Mouse (Mus musculus): ENCODE measurements around the gene Syn3. TPM values are rescaled to one million over a fixed set of nuclear protein-coding genes. Genes with fewer than 3 reads are reported as not detected.

The Syn3 gene
- polyA plus RNA-seq, 1 experiment from 2014 or later = 1.3 TPM

DNA sequence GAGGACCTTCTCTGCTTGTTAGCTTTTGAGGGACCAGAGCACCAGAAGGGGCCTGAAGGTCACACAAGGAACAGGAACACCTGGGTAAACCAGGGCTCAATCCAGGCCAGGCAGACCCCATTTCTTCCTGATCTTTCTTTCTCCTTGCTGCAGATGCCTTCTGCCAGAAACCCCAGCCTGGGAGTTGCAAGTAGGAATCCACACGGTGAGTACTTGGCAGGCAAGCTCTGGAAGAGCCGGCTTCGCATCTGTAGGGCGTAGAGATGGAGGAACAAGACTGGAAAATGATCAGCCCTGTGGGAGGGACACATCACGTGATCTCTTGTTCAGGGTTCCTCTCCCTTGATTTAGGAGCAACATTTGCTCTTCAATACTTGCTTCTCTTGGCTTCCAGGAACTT lies 310.8 kb downstream of the Syn3 start:
- no peaks in the 10 kb centered on the region for H3K27me3 ChIP-seq (ENCODE audit: control insufficient read depth, insufficient read depth, low read length)
- DNase-seq (ENCODE audit: low spot score) = no peak
- no peak overlapping the region for H3K4me2 ChIP-seq (replicated peaks; ENCODE audit: low read depth)
- no peaks in the 10 kb centered on the region for H3K4me1 ChIP-seq (replicated peaks; ENCODE audit: control insufficient read depth, insufficient read depth)
- WGBS = 72% methylated on average over 5 of the region's 5 CpGs
- H3K36me3 ChIP-seq (ENCODE audit: control insufficient read depth, insufficient read depth, low read length) = no peaks in the 10 kb centered on the region
- ATAC-seq (ENCODE audit: low FRiP score, low TSS enrichment) = no peak
- no peaks in the 10 kb centered on the region for H3K9me3 ChIP-seq (ENCODE audit: control insufficient read depth, low read length)
- H3K4me3 ChIP-seq (ENCODE audit: low read depth, low read length) = no peak overlapping the region
- no peak overlapping the region for H3K27ac ChIP-seq (replicated peaks)
- H3K9ac ChIP-seq (ENCODE audit: low read length) = no peak overlapping the region
- TF ChIP-seq EP300 (optimal IDR thresholded peaks at IDR 0.05) (no peak), CTCF (IDR thresholded peaks at IDR 0.05; ENCODE audit: low read depth) (no peak)

DNA sequence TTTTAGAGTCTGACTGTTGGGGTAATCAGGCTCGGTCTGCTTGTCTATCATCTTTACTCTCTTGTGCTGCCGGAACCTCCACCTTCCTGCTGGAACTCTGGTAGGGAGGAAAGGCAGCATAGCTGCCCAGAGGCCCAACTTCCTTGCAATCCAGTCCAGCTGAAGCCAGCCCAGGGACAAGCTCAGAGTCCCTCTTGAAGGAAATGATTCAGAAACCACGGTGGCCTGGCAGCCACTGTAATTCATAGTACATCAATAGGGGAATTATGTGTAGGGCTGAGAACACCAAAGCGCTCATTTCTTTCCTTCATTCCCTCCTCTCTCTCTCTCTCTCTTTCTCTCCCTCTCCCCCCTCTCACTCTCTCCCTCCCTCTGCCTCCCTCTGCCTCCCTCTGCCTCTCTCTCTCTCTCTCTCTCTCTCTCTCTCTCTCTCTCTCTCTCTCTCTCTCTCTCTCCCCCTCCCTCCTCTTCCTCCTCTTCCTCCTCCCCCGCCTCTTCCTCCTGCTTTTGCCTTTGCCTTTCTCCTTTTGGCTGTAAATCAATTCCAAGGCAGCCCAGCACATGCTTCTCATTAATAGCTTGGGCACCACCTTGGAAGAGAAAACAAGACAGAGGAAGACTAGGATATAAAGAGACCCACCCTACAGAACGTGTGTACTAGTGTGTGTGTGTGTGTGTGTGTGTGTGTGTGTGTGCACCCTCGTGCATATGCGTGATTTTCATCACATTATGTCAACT lies 315.4 kb downstream of the Syn3 start:
- DNase-seq (ENCODE audit: low spot score) (no peak), ATAC-seq (ENCODE audit: low FRiP score, low TSS enrichment) (no peak)
- TF ChIP-seq CTCF (IDR thresholded peaks at IDR 0.05; ENCODE audit: low read depth) (no peak), EP300 (optimal IDR thresholded peaks at IDR 0.05) (no peak)
- 71% methylated on average over 8 of the region's 8 CpGs for WGBS
- H3K9ac ChIP-seq (ENCODE audit: low read length) = no peak overlapping the region
- H3K27ac ChIP-seq (replicated peaks) = no peak overlapping the region
- no peak overlapping the region for H3K4me2 ChIP-seq (replicated peaks; ENCODE audit: low read depth)
- no peaks in the 10 kb centered on the region for H3K27me3 ChIP-seq (ENCODE audit: control insufficient read depth, insufficient read depth, low read length)
- H3K36me3 ChIP-seq (ENCODE audit: control insufficient read depth, insufficient read depth, low read length) = no peaks in the 10 kb centered on the region
- no peak overlapping the region for H3K4me3 ChIP-seq (ENCODE audit: low read depth, low read length)
- no peaks in the 10 kb centered on the region for H3K4me1 ChIP-seq (replicated peaks; ENCODE audit: control insufficient read depth, insufficient read depth)
- H3K9me3 ChIP-seq (ENCODE audit: control insufficient read depth, low read length) = no peaks in the 10 kb centered on the region

GRCm38 (mm10) chr10:86182183-86182805 lies 316.4 kb downstream of the Syn3 start:
- Histone ChIP-seq H3K27me3 (ENCODE audit: control insufficient read depth, insufficient read depth, low read length) (no peaks in the 10 kb centered on the region), H3K4me3 (ENCODE audit: low read depth, low read length) (no peak overlapping the region), H3K4me2 (replicated peaks; ENCODE audit: low read depth) (no peak overlapping the region), H3K9ac (ENCODE audit: low read length) (no peak overlapping the region), H3K9me3 (ENCODE audit: control insufficient read depth, low read length) (no peaks in the 10 kb centered on the region), H3K27ac (replicated peaks) (no peak overlapping the region), H3K36me3 (ENCODE audit: control insufficient read depth, insufficient read depth, low read length) (no peaks in the 10 kb centered on the region), H3K4me1 (replicated peaks; ENCODE audit: control insufficient read depth, insufficient read depth) (no peaks in the 10 kb centered on the region)
- 48% methylated on average over 3 of the region's 3 CpGs for WGBS
- peak; percentile 71 for DNase-seq (ENCODE audit: low spot score)
- no peak for TF ChIP-seq EP300 (optimal IDR thresholded peaks at IDR 0.05)
- TF ChIP-seq CTCF (IDR thresholded peaks at IDR 0.05; ENCODE audit: low read depth) = peak; percentile 84
- ATAC-seq (ENCODE audit: low FRiP score, low TSS enrichment) = no peak

DNA sequence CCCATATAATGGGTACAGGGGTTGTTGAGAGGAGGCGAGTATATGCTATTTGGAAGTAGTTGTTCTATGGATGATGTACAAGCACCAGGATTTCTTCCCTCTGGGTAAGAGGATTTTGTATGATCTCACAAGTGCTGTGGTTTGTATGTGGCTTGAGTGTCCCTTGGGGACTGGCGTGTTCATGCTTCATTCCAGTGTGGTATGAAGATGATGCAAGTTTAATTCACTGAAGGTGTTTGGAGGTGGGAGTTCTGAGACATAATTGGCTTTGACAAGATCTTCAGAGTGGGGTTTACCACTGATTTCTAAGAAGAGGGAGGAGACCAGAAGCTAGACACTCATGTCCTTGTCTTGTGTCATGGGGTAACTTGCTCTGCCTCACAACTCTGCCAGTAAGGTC lies 322.3 kb downstream of the Syn3 start:
- no peak overlapping the region for H3K4me2 ChIP-seq (replicated peaks; ENCODE audit: low read depth)
- no peak overlapping the region for H3K9ac ChIP-seq (ENCODE audit: low read length)
- no peaks in the 10 kb centered on the region for H3K36me3 ChIP-seq (ENCODE audit: control insufficient read depth, insufficient read depth, low read length)
- no peak overlapping the region for H3K4me3 ChIP-seq (ENCODE audit: low read depth, low read length)
- TF ChIP-seq CTCF (IDR thresholded peaks at IDR 0.05; ENCODE audit: low read depth) (no peak), EP300 (optimal IDR thresholded peaks at IDR 0.05) (no peak)
- ATAC-seq (ENCODE audit: low FRiP score, low TSS enrichment) (no peak), DNase-seq (ENCODE audit: low spot score) (no peak)
- H3K4me1 ChIP-seq (replicated peaks; ENCODE audit: control insufficient read depth, insufficient read depth) = no peaks in the 10 kb centered on the region
- H3K27ac ChIP-seq (replicated peaks) = no peak overlapping the region
- H3K27me3 ChIP-seq (ENCODE audit: control insufficient read depth, insufficient read depth, low read length) = no peaks in the 10 kb centered on the region
- no peaks in the 10 kb centered on the region for H3K9me3 ChIP-seq (ENCODE audit: control insufficient read depth, low read length)
- WGBS = 94% methylated on average over 2 of the region's 2 CpGs

DNA sequence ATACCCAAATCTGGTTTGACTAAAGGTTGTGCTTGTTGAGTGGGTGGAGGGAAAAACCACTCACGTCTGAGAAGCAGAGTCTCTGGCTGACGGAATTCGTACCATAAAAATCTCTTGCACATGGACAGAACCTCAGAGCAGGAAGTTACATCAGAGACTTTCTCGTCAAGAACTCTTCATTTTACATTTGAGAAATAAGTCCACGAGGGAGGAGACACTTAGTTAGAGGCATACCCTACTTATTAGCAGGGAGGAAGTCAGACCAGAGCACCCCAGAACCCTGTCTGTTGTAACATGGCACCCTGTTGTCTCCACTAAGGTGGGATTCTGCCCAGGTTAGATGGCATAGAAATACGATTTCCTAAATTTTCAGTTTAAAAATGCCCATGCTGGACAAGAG lies 324.7 kb downstream of the Syn3 start:
- WGBS = 74% methylated on average over 6 of the region's 6 CpGs
- no peak overlapping the region for H3K9ac ChIP-seq (ENCODE audit: low read length)
- no peak for DNase-seq (ENCODE audit: low spot score)

DNA sequence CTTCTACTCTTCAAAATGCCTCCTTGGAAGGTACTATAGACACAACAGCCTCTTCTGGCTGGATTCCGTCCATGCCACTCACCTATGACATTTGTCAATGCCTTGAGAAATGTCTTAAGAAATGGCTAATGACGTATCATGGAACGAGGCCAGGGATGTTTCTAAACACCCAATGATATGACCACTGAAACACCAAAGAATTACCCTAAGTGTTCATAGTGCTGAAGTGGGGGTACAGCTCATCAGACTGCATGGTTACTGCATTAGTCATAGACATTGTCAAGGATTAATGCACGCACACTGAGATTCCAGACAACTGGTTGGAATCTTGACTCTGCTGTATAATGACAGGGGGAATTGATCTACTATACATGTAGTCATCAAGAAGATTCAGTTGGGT lies 325.4 kb downstream of the Syn3 start:
- ATAC-seq (ENCODE audit: low FRiP score, low TSS enrichment) = no peak
- TF ChIP-seq CTCF (IDR thresholded peaks at IDR 0.05; ENCODE audit: low read depth) = no peak
- no peak for TF ChIP-seq EP300 (optimal IDR thresholded peaks at IDR 0.05)
- no peaks in the 10 kb centered on the region for H3K4me1 ChIP-seq (replicated peaks; ENCODE audit: control insufficient read depth, insufficient read depth)

More for the DNA sequence above, 324.7 kb downstream of the Syn3 start:
- Histone ChIP-seq H3K4me1 (replicated peaks; ENCODE audit: control insufficient read depth, insufficient read depth) (no peaks in the 10 kb centered on the region), H3K4me2 (replicated peaks; ENCODE audit: low read depth) (no peak overlapping the region), H3K4me3 (ENCODE audit: low read depth, low read length) (no peak overlapping the region), H3K9me3 (ENCODE audit: control insufficient read depth, low read length) (no peaks in the 10 kb centered on the region), H3K36me3 (ENCODE audit: control insufficient read depth, insufficient read depth, low read length) (no peaks in the 10 kb centered on the region), H3K27ac (replicated peaks) (no peak overlapping the region), H3K27me3 (ENCODE audit: control insufficient read depth, insufficient read depth, low read length) (no peaks in the 10 kb centered on the region)
- no peak for ATAC-seq (ENCODE audit: low FRiP score, low TSS enrichment)
- no peak for TF ChIP-seq EP300 (optimal IDR thresholded peaks at IDR 0.05)
- TF ChIP-seq CTCF (IDR thresholded peaks at IDR 0.05; ENCODE audit: low read depth) = no peak

More for the DNA sequence above, 325.4 kb downstream of the Syn3 start:
- no peaks in the 10 kb centered on the region for H3K36me3 ChIP-seq (ENCODE audit: control insufficient read depth, insufficient read depth, low read length)
- H3K4me3 ChIP-seq (ENCODE audit: low read depth, low read length) = no peak overlapping the region
- no peak overlapping the region for H3K27ac ChIP-seq (replicated peaks)
- H3K27me3 ChIP-seq (ENCODE audit: control insufficient read depth, insufficient read depth, low read length) = no peaks in the 10 kb centered on the region
- H3K9ac ChIP-seq (ENCODE audit: low read length) = no peak overlapping the region
- WGBS = 80% methylated on average over 4 of the region's 4 CpGs
- H3K9me3 ChIP-seq (ENCODE audit: control insufficient read depth, low read length) = no peaks in the 10 kb centered on the region
- no peak for DNase-seq (ENCODE audit: low spot score)
- H3K4me2 ChIP-seq (replicated peaks; ENCODE audit: low read depth) = no peak overlapping the region
